Mouse (Mus musculus): ENCODE measurements around the gene Lsm11. TPM values are rescaled to one million over a fixed set of nuclear protein-coding genes. Genes with fewer than 3 reads are reported as not detected.
A peak's percentile ranks its signal among the peaks of the same experiment; 100 is the strongest.

Lsm11 gene
- polyA plus RNA-seq, 1 experiment = 16.9 TPM

GRCm38 (mm10) chr11:45908894-45909293 lies 35.8 kb downstream of the Lsm11 start:
- peaks cover 81% of the 10 kb centered on the region for H3K36me3 ChIP-seq (replicated peaks; ENCODE audit: low read length)
- H3K4me3 ChIP-seq (replicated peaks) = no peak overlapping the region
- TF ChIP-seq GATA1 (IDR thresholded peaks at IDR 0.05; ENCODE audit: borderline replicate concordance, low read length) (no peak), FLI1 (IDR thresholded peaks at IDR 0.05; ENCODE audit: low read length) (no peak)
- no peaks in the 10 kb centered on the region for H3K9me3 ChIP-seq
- H3K27me3 ChIP-seq (replicated peaks) = no peaks in the 10 kb centered on the region
- peaks cover 39% of the 10 kb centered on the region for H3K4me1 ChIP-seq

DNA sequence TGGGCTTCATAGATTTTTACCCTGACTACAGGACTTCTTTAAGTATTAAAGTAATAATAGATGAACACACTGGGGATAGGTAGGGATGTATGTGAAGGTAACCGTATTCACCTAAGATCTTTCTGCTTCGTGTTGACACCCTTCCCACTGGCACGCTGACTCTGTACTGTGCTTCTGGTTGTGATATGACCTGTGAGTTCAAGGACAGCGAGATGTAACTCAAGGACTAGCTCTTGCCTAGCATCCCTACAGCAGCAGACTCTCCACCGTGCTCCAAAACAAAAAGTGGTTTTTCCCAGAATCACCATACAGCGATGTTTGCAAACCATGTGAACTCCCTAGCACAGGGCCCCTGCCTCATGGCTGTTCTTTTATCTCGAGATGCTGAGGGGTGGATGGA lies 36.7 kb downstream of the Lsm11 start:
- Histone ChIP-seq H3K4me3 (replicated peaks) (no peak overlapping the region), H3K27me3 (replicated peaks) (no peaks in the 10 kb centered on the region), H3K9me3 (no peaks in the 10 kb centered on the region), H3K36me3 (replicated peaks; ENCODE audit: low read length) (peaks cover 88% of the 10 kb centered on the region), H3K4me1 (peaks cover 47% of the 10 kb centered on the region)
- TF ChIP-seq GATA1 (IDR thresholded peaks at IDR 0.05; ENCODE audit: borderline replicate concordance, low read length) (no peak), FLI1 (IDR thresholded peaks at IDR 0.05; ENCODE audit: low read length) (no peak)

GRCm38 (mm10) chr11:45907301-45907700 lies 37.4 kb downstream of the Lsm11 start:
- Histone ChIP-seq H3K27me3 (replicated peaks) (no peaks in the 10 kb centered on the region), H3K4me1 (peaks cover 49% of the 10 kb centered on the region), H3K9me3 (no peaks in the 10 kb centered on the region), H3K36me3 (replicated peaks; ENCODE audit: low read length) (peaks cover 90% of the 10 kb centered on the region), H3K4me3 (replicated peaks) (no peak overlapping the region)
- TF ChIP-seq FLI1 (IDR thresholded peaks at IDR 0.05; ENCODE audit: low read length) = no peak
- no peak for TF ChIP-seq GATA1 (IDR thresholded peaks at IDR 0.05; ENCODE audit: borderline replicate concordance, low read length)

GRCm38 (mm10) chr11:45906109-45906786 lies 38.5 kb downstream of the Lsm11 start:
- Histone ChIP-seq H3K36me3 (replicated peaks; ENCODE audit: low read length) (peaks cover 89% of the 10 kb centered on the region), H3K9me3 (no peaks in the 10 kb centered on the region), H3K4me3 (replicated peaks) (no peak overlapping the region), H3K4me1 (peaks cover 44% of the 10 kb centered on the region), H3K27me3 (replicated peaks) (no peaks in the 10 kb centered on the region)
- TF ChIP-seq GATA1 (IDR thresholded peaks at IDR 0.05; ENCODE audit: borderline replicate concordance, low read length) = no peak
- no peak for TF ChIP-seq FLI1 (IDR thresholded peaks at IDR 0.05; ENCODE audit: low read length)

GRCm38 (mm10) chr11:45900233-45901015 lies 44.3 kb downstream of the Lsm11 start:
- no peaks in the 10 kb centered on the region for H3K9me3 ChIP-seq
- H3K4me1 ChIP-seq = peaks cover 37% of the 10 kb centered on the region
- no peak overlapping the region for H3K4me3 ChIP-seq (replicated peaks)
- H3K27me3 ChIP-seq (replicated peaks) = no peaks in the 10 kb centered on the region
- peaks cover 89% of the 10 kb centered on the region for H3K36me3 ChIP-seq (replicated peaks; ENCODE audit: low read length)
- TF ChIP-seq FLI1 (IDR thresholded peaks at IDR 0.05; ENCODE audit: low read length) (no peak), GATA1 (IDR thresholded peaks at IDR 0.05; ENCODE audit: borderline replicate concordance, low read length) (no peak)

- Histone ChIP-seq H3K36me3 (replicated peaks; ENCODE audit: low read length) (peaks cover 98% of the 10 kb centered on the region), H3K4me3 (replicated peaks) (no peak overlapping the region), H3K27me3 (replicated peaks) (no peaks in the 10 kb centered on the region), H3K4me1 (peaks cover 44% of the 10 kb centered on the region), H3K9me3 (no peaks in the 10 kb centered on the region)
- TF ChIP-seq GATA1 (IDR thresholded peaks at IDR 0.05; ENCODE audit: borderline replicate concordance, low read length) = no peak
- no peak for TF ChIP-seq FLI1 (IDR thresholded peaks at IDR 0.05; ENCODE audit: low read length)
Measured at GRCm38 (mm10) chr11:45897392-45897791, 47.3 kb downstream of the Lsm11 start.

DNA sequence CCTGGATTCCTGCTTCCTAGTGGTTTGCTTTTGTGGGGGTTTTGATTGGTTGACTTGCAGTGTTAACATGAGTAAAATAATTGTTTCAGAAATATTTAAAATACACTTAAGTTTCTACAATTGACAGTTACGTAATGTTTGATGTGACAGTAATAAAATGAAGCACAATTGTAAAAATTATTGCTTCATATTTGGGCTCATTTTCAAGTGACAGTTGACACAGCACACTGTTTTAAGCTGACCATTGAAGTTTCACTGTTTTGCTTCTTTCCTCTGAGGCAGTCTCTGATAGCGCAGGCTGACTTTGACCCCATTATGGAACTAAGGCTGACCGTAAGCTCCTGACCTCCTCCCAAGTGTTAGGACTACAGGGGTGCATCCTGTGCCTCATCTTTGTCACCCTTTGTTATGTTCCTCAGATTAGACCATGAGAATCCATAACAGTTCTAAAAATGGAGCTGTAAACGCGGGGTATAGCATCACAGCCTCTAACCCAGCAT lies 51.8 kb downstream of the Lsm11 start:
- H3K9me3 ChIP-seq = no peaks in the 10 kb centered on the region
- no peaks in the 10 kb centered on the region for H3K27me3 ChIP-seq (replicated peaks)
- TF ChIP-seq FLI1 (IDR thresholded peaks at IDR 0.05; ENCODE audit: low read length) (no peak), GATA1 (IDR thresholded peaks at IDR 0.05; ENCODE audit: borderline replicate concordance, low read length) (no peak)
- peaks cover 57% of the 10 kb centered on the region for H3K4me1 ChIP-seq
- H3K4me3 ChIP-seq (replicated peaks) = no peak overlapping the region
- peaks cover 100% of the 10 kb centered on the region for H3K36me3 ChIP-seq (replicated peaks; ENCODE audit: low read length)

- peaks cover 100% of the 10 kb centered on the region for H3K36me3 ChIP-seq (replicated peaks; ENCODE audit: low read length)
- TF ChIP-seq GATA1 (IDR thresholded peaks at IDR 0.05; ENCODE audit: borderline replicate concordance, low read length) (no peak), FLI1 (IDR thresholded peaks at IDR 0.05; ENCODE audit: low read length) (no peak)
- no peaks in the 10 kb centered on the region for H3K27me3 ChIP-seq (replicated peaks)
- H3K9me3 ChIP-seq = no peaks in the 10 kb centered on the region
- no peak overlapping the region for H3K4me3 ChIP-seq (replicated peaks)
- peaks cover 59% of the 10 kb centered on the region for H3K4me1 ChIP-seq
Measured at GRCm38 (mm10) chr11:45890423-45890822, 54.3 kb downstream of the Lsm11 start.

GRCm38 (mm10) chr11:45889981-45890380 lies 54.8 kb downstream of the Lsm11 start:
- H3K9me3 ChIP-seq = no peaks in the 10 kb centered on the region
- peaks cover 59% of the 10 kb centered on the region for H3K4me1 ChIP-seq
- H3K27me3 ChIP-seq (replicated peaks) = no peaks in the 10 kb centered on the region
- TF ChIP-seq FLI1 (IDR thresholded peaks at IDR 0.05; ENCODE audit: low read length) = no peak
- TF ChIP-seq GATA1 (IDR thresholded peaks at IDR 0.05; ENCODE audit: borderline replicate concordance, low read length) = no peak
- H3K4me3 ChIP-seq (replicated peaks) = peak overlapping the region; percentile 7
- H3K36me3 ChIP-seq (replicated peaks; ENCODE audit: low read length) = peaks cover 100% of the 10 kb centered on the region

- TF ChIP-seq FLI1 (IDR thresholded peaks at IDR 0.05; ENCODE audit: low read length) (no peak), GATA1 (IDR thresholded peaks at IDR 0.05; ENCODE audit: borderline replicate concordance, low read length) (no peak)
- Histone ChIP-seq H3K9me3 (no peaks in the 10 kb centered on the region), H3K27me3 (replicated peaks) (no peaks in the 10 kb centered on the region), H3K4me3 (replicated peaks) (no peak overlapping the region), H3K4me1 (peaks cover 55% of the 10 kb centered on the region), H3K36me3 (replicated peaks; ENCODE audit: low read length) (peaks cover 100% of the 10 kb centered on the region)
Measured at GRCm38 (mm10) chr11:45888471-45889030, 56.2 kb downstream of the Lsm11 start.

All from megakaryocyte, embryonic 14.5 days (primary cell).